Mouse (Mus musculus) intestine, embryonic 14.5 days (tissue): ENCODE measurements around the gene Kalrn. TPM values are rescaled to one million over a fixed set of nuclear protein-coding genes. Genes with fewer than 3 reads are reported as not detected.

Experiments used
- ATAC-seq: fragments of 200-750 bp; cut with Nextera tagmentation; replicated peaks from 2 replicates; pipeline ENCODE4 v1.8.0; 2017; ENCODE audit warnings: low read depth, moderate number of reproducible peaks, moderate TSS enrichment, moderate library complexity; ENCODE audit not compliant: low FRiP score, low TSS enrichment
- DNase-seq: peaks from one replicate; pipeline ENCODE4 v3.0.0-alpha.2; 2018; ENCODE audit warnings: low spot score
- H3K27ac ChIP-seq: fragments of 300-500 bp; sonication (generic); 2 replicates; pipeline ENCODE4 v1.5.1; 2014; ENCODE audit warnings: low read depth, mild to moderate bottlenecking, control low read depth
- H3K27me3 ChIP-seq: fragments of 300-500 bp; sonication (generic); replicated peaks from 2 replicates; pipeline ENCODE4 v1.6.1; 2014; ENCODE audit warnings: low read length, control low read depth; ENCODE audit not compliant: control insufficient read depth, insufficient read depth
- H3K36me3 ChIP-seq: fragments of 300-500 bp; sonication (generic); 2 replicates; pipeline ENCODE4 v1.6.1; 2014; ENCODE audit warnings: low read length, control low read depth; ENCODE audit not compliant: control insufficient read depth, insufficient read depth
- H3K4me1 ChIP-seq: fragments of 300-500 bp; sonication (generic); replicated peaks from 2 replicates; pipeline ENCODE4 v1.6.1; 2014; ENCODE audit warnings: low read length, control low read depth, mixed read lengths; ENCODE audit not compliant: control insufficient read depth, insufficient read depth
- H3K4me2 ChIP-seq: fragments of 300-500 bp; sonication (generic); 2 replicates; pipeline ENCODE4 v1.6.1; 2014; ENCODE audit warnings: low read length
- H3K4me3 ChIP-seq: fragments of 300-500 bp; sonication (generic); 2 replicates; pipeline ENCODE4 v1.5.1; 2014; ENCODE audit warnings: low read depth, low read length, control low read depth, mixed read lengths
- H3K9ac ChIP-seq: fragments of 300-500 bp; sonication (generic); 2 replicates; pipeline ENCODE4 v1.6.1; 2014; ENCODE audit warnings: mild to moderate bottlenecking, low read length
- H3K9me3 ChIP-seq: fragments of 300-500 bp; sonication (generic); 2 replicates; pipeline ENCODE4 v1.6.1; 2016; ENCODE audit warnings: low read length, control low read depth; ENCODE audit not compliant: control insufficient read depth
- whole genome bisulfite sequencing: fragments of 180-500 bp; shearing (Covaris S2); extraction: QIAGEN DNeasy Blood & Tissue Kit; methylation state at CpG from one replicate; pipeline ENCODE4 v1.1.7; 2014; 5-methylcytosine and 5-hydroxymethylcytosine counted together
- polyA plus RNA-seq: library from polyadenylated mRNA; unstranded; fragments of >200 nt; fragmentation: Nextera tagmentation; extraction: Ambion mirVana; gene quantifications from 2 replicates; pipeline ENCODE4 v1.2.1, GENCODE M21; 2014

Gene Kalrn
- polyA plus RNA-seq, 1 experiment from 2014 or later, result 20.1 TPM

DNA sequence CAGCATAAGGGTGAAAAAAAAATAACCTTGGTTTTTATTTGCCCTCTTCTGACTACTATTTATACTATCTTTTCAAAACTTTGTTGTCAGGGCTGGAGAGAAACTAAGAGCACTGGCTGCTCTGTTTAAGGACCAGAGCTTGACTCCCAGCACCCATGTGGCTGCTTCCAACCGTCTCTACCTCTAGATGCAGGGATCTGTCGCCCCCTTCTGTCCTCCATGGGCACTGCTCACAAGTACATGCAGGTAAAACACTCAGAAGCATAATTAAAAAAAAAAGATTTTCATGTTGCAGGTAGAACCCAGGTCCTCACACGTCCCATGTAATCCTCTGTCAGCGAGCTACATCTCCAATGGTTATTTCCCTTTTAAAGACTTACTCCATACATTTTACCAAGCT lies 499.4 kb downstream of the Kalrn start:
- WGBS, result 90% methylated on average over 4 of the region's 4 CpGs
- no peaks in the 10 kb centered on the region for H3K36me3 ChIP-seq
- no peaks in the 10 kb centered on the region; the same call in 1 of the 2 replicates for H3K4me1 ChIP-seq
- no peak overlapping the region for H3K27ac ChIP-seq
- no peaks in the 10 kb centered on the region for H3K27me3 ChIP-seq
- DNase-seq, result no peak
- H3K4me2 ChIP-seq, result no peak overlapping the region
- no peak overlapping the region for H3K9ac ChIP-seq
- ATAC-seq, result no peak
- no peak overlapping the region for H3K4me3 ChIP-seq
- H3K9me3 ChIP-seq, result 0 out of 2 replicates have a peak, but pooled peaks cover 5% of the 10 kb centered on the region

DNA sequence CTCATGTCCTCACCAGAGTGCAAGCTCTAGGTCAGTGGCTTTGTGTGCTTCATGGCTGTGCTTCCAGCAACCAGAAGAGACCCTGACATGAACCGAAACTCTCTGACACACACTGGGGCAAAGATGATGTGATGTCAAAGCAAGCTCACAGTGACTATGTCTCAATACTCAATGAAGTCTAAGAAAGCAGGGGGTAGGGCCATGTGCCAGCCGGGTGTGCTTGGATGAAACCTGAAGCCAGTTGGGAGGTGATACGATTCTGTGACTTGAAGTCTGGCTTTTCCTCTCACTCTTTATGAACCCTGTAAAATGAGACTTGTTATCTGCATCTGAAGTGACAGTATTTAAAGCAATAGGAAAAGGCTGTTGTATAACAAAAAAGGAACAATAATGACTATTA lies 501.2 kb downstream of the Kalrn start:
- DNase-seq, result no peak
- H3K4me1 ChIP-seq, result peaks cover 7% of the 10 kb centered on the region
- no peak for ATAC-seq
- H3K27me3 ChIP-seq, result no peaks in the 10 kb centered on the region
- 0 out of 2 replicates have a peak, but pooled peaks cover 5% of the 10 kb centered on the region for H3K9me3 ChIP-seq
- no peak overlapping the region for H3K27ac ChIP-seq
- no peak overlapping the region for H3K4me3 ChIP-seq
- H3K9ac ChIP-seq, result no peak overlapping the region
- H3K36me3 ChIP-seq, result no peaks in the 10 kb centered on the region
- no peak overlapping the region for H3K4me2 ChIP-seq
- 65% methylated on average over 3 of the region's 3 CpGs for WGBS

DNA sequence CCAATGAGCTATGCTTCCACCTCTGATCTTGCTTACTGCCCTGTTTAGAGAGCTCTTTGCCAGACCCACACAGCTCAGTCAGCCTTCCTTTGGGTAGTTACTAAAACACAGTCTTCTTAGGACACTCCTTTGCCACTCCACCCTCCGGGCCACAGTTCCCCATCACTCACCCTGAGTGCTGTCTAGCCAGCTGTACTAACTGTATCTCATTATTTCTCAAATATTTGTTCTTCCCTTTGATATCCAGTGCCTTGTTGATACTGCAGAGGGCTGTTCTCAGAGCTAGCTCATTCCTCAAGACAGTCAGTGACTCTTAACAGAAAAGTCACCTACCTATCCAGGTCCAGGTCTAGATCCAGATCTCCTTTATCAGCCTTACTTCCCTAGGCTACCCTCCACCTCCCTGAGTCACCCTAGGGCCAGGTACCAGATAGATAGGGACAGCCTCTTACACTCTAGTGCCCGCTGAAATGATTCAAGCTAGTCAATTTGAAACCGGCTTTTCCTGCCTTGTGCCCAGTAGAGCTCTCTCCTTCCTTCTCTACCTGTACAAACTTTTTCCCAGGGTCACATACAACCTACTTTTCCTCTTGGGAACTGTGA lies 502.0 kb downstream of the Kalrn start:
- no peaks in the 10 kb centered on the region for H3K27me3 ChIP-seq
- ATAC-seq (no peak), DNase-seq (no peak)
- H3K36me3 ChIP-seq, result no peaks in the 10 kb centered on the region
- H3K4me2 ChIP-seq, result no peak overlapping the region
- WGBS, result 72% methylated on average over 3 of the region's 3 CpGs
- peaks cover 7% of the 10 kb centered on the region for H3K4me1 ChIP-seq
- no peak overlapping the region for H3K27ac ChIP-seq
- H3K9me3 ChIP-seq, result 0 out of 2 replicates have a peak, but pooled peaks cover 5% of the 10 kb centered on the region
- no peak overlapping the region for H3K4me3 ChIP-seq
- H3K9ac ChIP-seq, result no peak overlapping the region

DNA sequence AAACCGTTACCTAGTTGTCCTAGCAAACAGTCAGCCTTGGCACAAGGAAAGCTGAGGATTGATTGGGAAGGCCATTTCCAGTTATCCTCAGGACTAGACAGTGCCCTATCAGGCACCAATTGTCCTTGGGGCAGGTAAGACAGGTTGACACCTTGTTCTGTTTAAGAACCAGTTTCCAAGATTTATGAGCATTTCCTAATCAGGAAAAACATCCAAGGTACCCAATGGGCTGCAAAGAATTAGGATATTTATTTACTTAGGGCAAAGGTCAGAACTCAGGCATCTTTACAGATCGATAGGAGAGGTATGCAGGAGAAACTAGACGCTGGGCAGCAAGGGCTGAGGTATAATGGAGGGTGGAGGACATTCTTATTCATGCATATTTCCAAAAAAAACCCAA lies 503.9 kb downstream of the Kalrn start:
- H3K27me3 ChIP-seq, result no peaks in the 10 kb centered on the region
- H3K4me1 ChIP-seq, result peaks cover 7% of the 10 kb centered on the region
- 0 out of 2 replicates have a peak, but pooled peaks cover 5% of the 10 kb centered on the region for H3K9me3 ChIP-seq
- H3K27ac ChIP-seq, result no peak overlapping the region
- ATAC-seq (no peak), DNase-seq (no peak)
- no peaks in the 10 kb centered on the region for H3K36me3 ChIP-seq
- WGBS, result 28% methylated on average over 3 of the region's 3 CpGs
- no peak overlapping the region for H3K4me3 ChIP-seq
- no peak overlapping the region for H3K9ac ChIP-seq
- H3K4me2 ChIP-seq, result no peak overlapping the region

DNA sequence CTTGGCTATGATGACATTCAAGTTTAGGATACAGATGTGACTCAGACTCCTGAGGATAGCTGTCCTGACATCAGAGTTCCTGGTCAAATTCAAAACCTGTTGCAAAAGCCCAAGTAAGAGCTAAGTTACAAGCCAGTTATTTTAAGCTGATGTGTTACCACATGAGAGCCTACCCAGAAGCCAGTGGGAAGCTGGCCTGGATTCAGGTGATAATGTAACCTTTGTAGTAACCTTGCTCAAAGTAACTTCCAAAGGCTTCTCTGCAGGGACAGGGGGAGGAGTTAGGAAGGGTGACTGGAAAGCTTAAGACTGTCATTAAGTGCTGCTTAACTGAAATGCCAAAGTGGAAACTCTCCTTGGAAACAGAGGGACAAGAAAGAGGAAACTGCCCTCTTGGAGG lies 506.4 kb downstream of the Kalrn start:
- H3K36me3 ChIP-seq, result no peaks in the 10 kb centered on the region
- ATAC-seq (no peak), DNase-seq (no peak)
- no peaks in the 10 kb centered on the region for H3K9me3 ChIP-seq
- H3K4me2 ChIP-seq, result no peak overlapping the region
- no peak overlapping the region for H3K9ac ChIP-seq
- H3K27me3 ChIP-seq, result no peaks in the 10 kb centered on the region
- H3K4me1 ChIP-seq, result peaks cover 7% of the 10 kb centered on the region
- no peak overlapping the region for H3K4me3 ChIP-seq
- no peak overlapping the region for H3K27ac ChIP-seq

GRCm38 (mm10) chr16:34066376-34066775 lies 507.0 kb downstream of the Kalrn start:
- ATAC-seq (no peak), DNase-seq (no peak)
- no peaks in the 10 kb centered on the region for H3K36me3 ChIP-seq
- H3K4me2 ChIP-seq, result no peak overlapping the region
- no peaks in the 10 kb centered on the region for H3K9me3 ChIP-seq
- 86% methylated on average over 4 of the region's 4 CpGs for WGBS
- peaks cover 7% of the 10 kb centered on the region for H3K4me1 ChIP-seq
- H3K9ac ChIP-seq, result no peak overlapping the region
- no peak overlapping the region for H3K4me3 ChIP-seq
- no peak overlapping the region for H3K27ac ChIP-seq
- H3K27me3 ChIP-seq, result no peaks in the 10 kb centered on the region

GRCm38 (mm10) chr16:34063313-34063712 lies 510.0 kb downstream of the Kalrn start:
- 81% methylated on average over 4 of the region's 4 CpGs for WGBS
- no peak overlapping the region for H3K9ac ChIP-seq
- H3K27ac ChIP-seq, result no peak overlapping the region
- ATAC-seq (no peak), DNase-seq (no peak)
- no peaks in the 10 kb centered on the region for H3K9me3 ChIP-seq
- H3K27me3 ChIP-seq, result no peaks in the 10 kb centered on the region
- no peak overlapping the region for H3K4me2 ChIP-seq
- H3K36me3 ChIP-seq, result no peaks in the 10 kb centered on the region
- H3K4me3 ChIP-seq, result no peak overlapping the region
- peaks cover 22% of the 10 kb centered on the region for H3K4me1 ChIP-seq

DNA sequence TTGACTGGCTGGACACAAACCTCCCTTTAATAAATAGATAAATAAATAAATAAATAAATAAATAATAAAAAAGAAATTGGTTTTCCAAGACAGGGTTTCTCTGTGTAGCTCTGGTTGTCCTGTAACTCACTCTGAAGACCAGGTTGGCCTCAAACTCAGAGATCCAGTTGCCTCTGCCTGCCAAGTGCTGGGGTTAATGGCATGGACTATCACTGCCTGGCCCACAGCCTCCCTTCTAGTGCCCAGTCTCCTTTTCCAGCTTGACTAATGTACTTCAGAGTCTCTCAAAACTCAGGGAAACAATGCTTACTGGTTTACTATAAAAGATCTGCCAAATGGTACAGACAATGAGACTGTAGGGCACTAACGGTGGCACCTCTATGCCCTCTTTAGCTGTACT lies 511.7 kb downstream of the Kalrn start:
- DNase-seq (no peak), ATAC-seq (no peak)
- Histone ChIP-seq H3K9me3 (no peaks in the 10 kb centered on the region), H3K27ac (no peak overlapping the region), H3K4me1 (peaks cover 29% of the 10 kb centered on the region), H3K4me2 (no peak overlapping the region), H3K36me3 (no peaks in the 10 kb centered on the region), H3K4me3 (no peak overlapping the region), H3K9ac (no peak overlapping the region), H3K27me3 (no peaks in the 10 kb centered on the region)
- whole genome bisulfite sequencing, result 94% methylated on average over 1 of the region's 1 CpGs

DNA sequence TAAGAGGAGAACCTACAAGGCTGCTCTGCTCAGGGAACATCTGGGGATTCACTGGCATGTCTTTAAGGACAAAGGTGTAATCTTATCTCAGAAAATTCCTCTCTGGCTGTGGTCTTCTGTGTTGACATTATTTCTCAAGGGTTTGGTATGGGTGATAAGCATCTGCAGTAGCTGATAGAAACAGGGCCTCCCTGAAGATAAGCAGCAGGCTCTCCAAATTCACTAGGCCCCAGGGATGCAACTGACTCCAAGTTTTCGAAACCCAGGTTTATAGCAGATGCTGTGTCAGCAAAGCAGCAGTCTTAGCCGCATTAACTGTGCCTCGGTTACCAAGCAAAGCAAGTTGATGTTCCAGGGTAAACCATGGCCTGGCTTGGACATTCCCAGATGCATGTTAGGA lies 514.7 kb downstream of the Kalrn start:
- Histone ChIP-seq H3K36me3 (peaks cover 5% of the 10 kb centered on the region; the same call in 1 of the 2 replicates), H3K4me1 (peaks cover 29% of the 10 kb centered on the region), H3K27me3 (no peaks in the 10 kb centered on the region), H3K9me3 (no peaks in the 10 kb centered on the region), H3K27ac (peak overlapping the region; percentile 43; the same call in 1 of the 2 replicates), H3K4me2 (no peak overlapping the region), H3K4me3 (no peak overlapping the region), H3K9ac (no peak overlapping the region)
- ATAC-seq (no peak), DNase-seq (no peak)
- 24% methylated on average over 3 of the region's 3 CpGs for WGBS
